Mouse (Mus musculus) thymus, adult 2 months (tissue): ENCODE results near the gene Wdr90. TPM values are rescaled to one million over a fixed set of nuclear protein-coding genes. Genes with fewer than 3 reads are reported as not detected.
A peak's percentile ranks its signal among the peaks of the same experiment; 100 is the strongest.

Experiments
- DNase-seq: peaks from one replicate; pipeline ENCODE4 v3.0.0; 2021
- H3K27ac ChIP-seq: fragments of 200-500 bp; 2 replicates; pipeline ENCODE4 v1.5.1; 2012; ENCODE audit warnings: low read length, control low read depth; ENCODE audit not compliant: control insufficient read depth, insufficient read depth
- H3K27me3 ChIP-seq: fragments of 200-500 bp; 2 replicates; pipeline ENCODE4 v1.6.1; 2012; ENCODE audit warnings: mild to moderate bottlenecking, low read length, moderate library complexity, mixed read lengths; ENCODE audit not compliant: control insufficient read depth, insufficient read depth
- H3K36me3 ChIP-seq: fragments of 200-500 bp; 2 replicates; pipeline ENCODE4 v1.6.1; 2012; ENCODE audit warnings: mild to moderate bottlenecking, low read length, moderate library complexity; ENCODE audit not compliant: control insufficient read depth, insufficient read depth
- H3K4me1 ChIP-seq: fragments of 200-500 bp; replicated peaks from 2 replicates; pipeline ENCODE4 v1.6.1; 2012; ENCODE audit warnings: low read length; ENCODE audit not compliant: control insufficient read depth, insufficient read depth
- H3K4me3 ChIP-seq: fragments of 200-500 bp; 2 replicates; pipeline ENCODE4 v1.5.1; 2012; ENCODE audit warnings: mild to moderate bottlenecking, low read length, control low read depth, moderate library complexity; ENCODE audit not compliant: control insufficient read depth, insufficient read depth
- CTCF ChIP-seq: fragments of 200-500 bp; IDR thresholded peaks from 2 replicates; pipeline ENCODE4 v1.5.1; 2012; ENCODE audit warnings: mild to moderate bottlenecking, control low read depth, low read length, moderate library complexity, borderline replicate concordance; ENCODE audit not compliant: control insufficient read depth, poor library complexity, insufficient read depth; ENCODE audit errors: extremely low read depth
- POLR2A ChIP-seq: fragments of 200-500 bp; IDR thresholded peaks from 2 replicates; pipeline ENCODE4 v1.6.1; 2012; ENCODE audit warnings: mild to moderate bottlenecking, low read length, control low read depth, moderate library complexity; ENCODE audit not compliant: control insufficient read depth, poor library complexity, insufficient read depth; ENCODE audit errors: extremely low read depth
- WGBS: fragments of 180-500 bp; shearing (Covaris S2); methylation state at CpG from one replicate; pipeline ENCODE4 v1.1.7; 2018; 5-methylcytosine and 5-hydroxymethylcytosine counted together
- polyA plus RNA-seq: library from polyadenylated mRNA; depleted of rRNA; stranded (reverse); fragments of >200 nt; gene quantifications from 2 replicates; pipeline ENCODE4 v1.2.3, GENCODE M21; 2012

Wdr90 gene
- polyA plus RNA-seq, 1 experiment = 107 TPM

DNA sequence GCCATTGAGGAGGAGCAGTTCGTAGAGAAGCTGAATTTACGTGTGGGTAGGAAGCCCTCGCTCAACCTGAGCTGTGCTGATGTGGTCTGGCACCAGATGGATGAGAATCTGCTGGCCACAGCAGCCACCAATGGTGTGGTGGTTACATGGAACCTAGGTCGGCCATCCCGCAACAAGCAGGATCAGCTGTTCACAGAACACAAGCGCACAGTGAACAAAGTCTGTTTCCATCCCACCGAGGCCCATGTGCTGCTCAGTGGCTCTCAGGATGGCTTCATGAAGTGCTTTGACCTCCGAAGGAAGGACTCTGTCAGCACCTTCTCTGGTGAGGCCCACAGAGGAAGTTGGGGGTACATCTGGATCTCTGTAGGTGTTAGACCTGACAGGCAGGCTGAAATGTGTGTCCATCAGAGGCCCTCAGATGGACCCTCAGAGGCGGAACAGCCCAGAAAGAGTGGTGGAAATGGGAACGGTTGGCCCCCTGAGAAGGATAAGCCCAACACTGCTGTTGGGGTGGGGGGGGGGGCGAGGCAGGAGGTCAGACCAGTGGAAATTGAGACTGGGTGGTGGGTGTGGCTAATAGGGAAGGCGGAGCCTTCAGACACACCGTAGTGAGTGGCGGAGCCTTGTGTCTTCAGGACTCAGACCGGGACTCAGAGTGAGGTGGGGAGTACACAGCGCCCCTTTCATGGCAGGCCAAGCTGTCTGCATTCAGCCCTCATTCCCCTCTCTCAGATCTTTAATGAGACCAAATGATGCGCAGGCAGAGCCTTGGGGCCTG lies 36.7 kb downstream of the Wdr90 start:
- DNase-seq = no peak
- H3K36me3 ChIP-seq = no peaks in the 10 kb centered on the region
- no peak overlapping the region for H3K27ac ChIP-seq
- H3K27me3 ChIP-seq = peaks cover 3% of the 10 kb centered on the region; the same call in 1 of the 2 replicates
- H3K4me3 ChIP-seq = peak overlapping the region; percentile 96
- peaks cover 28% of the 10 kb centered on the region for H3K4me1 ChIP-seq
- TF ChIP-seq CTCF = no peak
- 82% methylated on average over 17 of the region's 17 CpGs for WGBS

DNA sequence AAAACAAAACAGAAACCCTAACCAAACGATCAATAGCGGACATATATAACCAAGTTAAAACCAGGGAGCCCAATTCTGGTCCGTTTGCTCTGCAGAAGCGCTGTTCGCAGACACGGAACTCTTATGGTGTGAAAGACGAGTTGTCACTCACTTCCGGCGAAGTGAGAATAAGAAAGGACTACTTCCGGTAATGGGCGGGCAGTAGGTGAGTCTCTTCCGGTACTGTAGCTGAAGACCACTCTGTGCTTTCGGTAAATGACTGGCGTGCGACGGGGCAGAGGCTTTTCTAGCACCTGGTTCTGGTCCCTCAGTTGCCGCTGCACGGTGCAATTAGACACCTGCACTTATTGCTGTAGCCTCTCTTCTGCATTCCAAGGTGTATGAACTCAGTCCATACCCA lies 37.8 kb downstream of the Wdr90 start, which contains the start of gene Wdr24:
Wdr24 (plus strand) TSS at position 176 of the 400 bp plus-strand sequence.
- under 1% methylated on average over 18 of the region's 18 CpGs for WGBS
- H3K4me1 ChIP-seq = peaks cover 20% of the 10 kb centered on the region
- H3K4me3 ChIP-seq = peak within 1 kb of the TSS; percentile 96
- peak; percentile 80 for DNase-seq
- TF ChIP-seq POLR2A = no peak; the same call in 1 of the 2 replicates
- no peak for TF ChIP-seq CTCF
- no peaks in the 10 kb centered on the region for H3K36me3 ChIP-seq
- peaks cover 9% of the 10 kb centered on the region; the same call in 1 of the 2 replicates for H3K27me3 ChIP-seq
- H3K27ac ChIP-seq = peak within 1 kb of the TSS; percentile 50; the same call in 1 of the 2 replicates

DNA sequence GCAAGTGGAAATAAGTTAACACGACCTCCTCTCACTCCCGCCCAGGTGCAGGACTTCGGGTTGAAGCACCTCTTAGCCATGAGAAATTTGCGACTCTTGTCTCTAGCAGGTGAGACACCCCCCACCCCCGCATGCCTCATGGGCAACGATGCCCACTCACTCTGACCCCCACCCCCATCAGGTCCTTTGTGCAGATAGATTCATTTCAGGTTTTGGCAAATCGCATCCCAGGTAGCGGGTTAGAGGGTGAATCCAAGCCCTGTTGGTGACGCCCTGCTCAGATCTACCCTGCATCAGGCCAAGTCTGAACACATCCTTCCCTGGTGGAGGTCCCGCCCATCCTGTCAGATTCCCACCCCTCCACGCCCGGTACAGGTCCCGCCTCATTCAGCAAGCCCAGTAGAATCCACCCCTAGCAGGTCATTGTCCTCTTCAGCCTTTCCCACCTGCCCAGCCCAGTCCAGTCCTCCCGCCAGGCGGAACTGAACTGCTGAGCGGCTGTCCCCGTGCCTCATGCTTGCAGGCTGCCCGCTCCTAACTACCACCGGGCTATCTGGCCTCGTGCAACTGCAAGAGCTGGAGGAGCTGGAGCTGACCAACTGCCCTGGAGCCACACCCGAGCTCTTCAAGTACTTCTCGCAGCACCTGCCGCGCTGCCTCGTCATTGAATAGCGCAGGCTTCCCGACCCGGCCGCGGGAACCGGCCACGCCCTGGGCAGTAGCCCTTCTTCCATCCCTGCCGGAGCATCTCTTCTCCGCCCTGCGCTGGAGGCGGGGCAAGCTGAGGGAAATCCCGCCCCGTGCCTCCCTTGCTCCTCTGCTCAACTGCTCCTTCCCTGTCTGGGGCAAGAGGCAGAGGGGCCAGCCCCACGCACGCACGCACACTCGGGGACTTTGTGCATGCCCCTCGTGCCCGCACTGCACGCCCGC lies 42.2 kb downstream of the Wdr90 start:
- TF ChIP-seq CTCF (no peak), POLR2A (no peak)
- H3K27ac ChIP-seq = no peak overlapping the region
- WGBS = 13% methylated on average over 46 of the region's 46 CpGs
- H3K4me1 ChIP-seq = peaks cover 9% of the 10 kb centered on the region
- no peaks in the 10 kb centered on the region for H3K36me3 ChIP-seq
- DNase-seq = no peak
- H3K27me3 ChIP-seq = peaks cover 9% of the 10 kb centered on the region; the same call in 1 of the 2 replicates
- H3K4me3 ChIP-seq = no peak overlapping the region

DNA sequence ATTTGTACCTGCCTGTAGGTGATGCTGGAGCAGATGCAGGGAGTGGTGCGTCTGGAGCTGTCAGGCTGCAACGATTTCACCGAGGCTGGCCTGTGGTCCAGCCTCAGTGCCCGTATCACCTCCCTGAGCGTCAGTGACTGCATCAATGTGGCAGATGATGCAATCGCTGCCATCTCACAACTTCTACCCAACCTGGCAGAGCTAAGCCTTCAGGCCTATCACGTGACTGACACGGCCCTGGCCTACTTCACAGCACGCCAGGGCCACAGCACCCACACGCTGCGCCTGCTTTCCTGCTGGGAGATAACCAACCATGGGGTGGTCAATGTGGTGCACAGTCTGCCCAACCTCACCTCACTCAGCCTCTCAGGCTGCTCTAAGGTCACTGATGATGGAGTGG lies 43.6 kb downstream of the Wdr90 start:
- H3K27ac ChIP-seq = no peak overlapping the region
- 80% methylated on average over 11 of the region's 11 CpGs for WGBS
- DNase-seq = no peak
- TF ChIP-seq POLR2A (no peak), CTCF (no peak)
- no peaks in the 10 kb centered on the region for H3K36me3 ChIP-seq
- H3K4me3 ChIP-seq = no peak overlapping the region
- no peaks in the 10 kb centered on the region for H3K4me1 ChIP-seq
- peaks cover 9% of the 10 kb centered on the region; the same call in 1 of the 2 replicates for H3K27me3 ChIP-seq

DNA sequence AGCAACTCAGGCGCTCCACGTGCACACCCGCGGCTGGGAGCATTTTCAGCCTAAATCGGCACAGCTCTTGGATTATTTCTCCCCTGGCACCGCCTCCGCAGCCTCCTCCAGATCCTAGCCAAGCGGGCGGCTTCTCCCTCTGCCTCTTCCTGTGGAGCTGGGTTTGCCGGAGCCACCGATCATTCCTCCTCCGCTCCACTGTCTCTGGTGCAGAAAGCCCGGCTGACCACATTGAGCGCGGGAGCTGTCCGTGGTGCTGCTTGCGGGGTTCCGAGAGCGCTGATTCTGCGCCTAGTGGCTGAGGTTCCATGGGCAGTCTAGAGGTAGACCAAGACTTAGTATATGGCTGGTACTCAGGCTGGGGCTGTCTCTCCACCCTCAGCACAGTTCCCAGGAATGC lies 47.8 kb downstream of the Wdr90 start:
- Histone ChIP-seq H3K36me3 (no peaks in the 10 kb centered on the region), H3K27me3 (peaks cover 13% of the 10 kb centered on the region; the same call in 1 of the 2 replicates), H3K4me3 (no peak overlapping the region), H3K4me1 (no peaks in the 10 kb centered on the region), H3K27ac (no peak overlapping the region)
- 6% methylated on average over 20 of the region's 20 CpGs for WGBS
- TF ChIP-seq POLR2A (no peak), CTCF (0 out of 2 replicates have a peak, but pooled peaks have one; percentile 54)
- DNase-seq = peak; percentile 77

DNA sequence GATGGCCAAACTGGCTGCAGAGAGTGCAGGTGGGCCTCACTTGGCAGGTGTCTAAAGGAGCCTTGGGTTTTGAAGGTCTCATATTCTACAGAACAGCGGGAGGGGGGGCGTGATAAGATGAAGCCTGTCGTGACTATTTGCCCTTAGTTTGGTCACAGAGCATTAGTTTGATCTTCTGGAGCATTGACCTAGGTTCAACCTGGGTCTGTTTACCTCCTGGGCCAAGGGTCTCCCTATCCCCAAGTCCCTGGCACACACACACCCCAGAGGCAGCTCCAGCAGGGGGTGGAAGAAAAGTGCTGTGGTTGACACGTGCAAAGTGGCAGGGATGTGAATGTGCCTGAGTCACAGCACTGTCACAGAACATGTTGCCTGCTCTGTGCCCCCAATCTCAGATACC lies 50.4 kb downstream of the Wdr90 start:
- no peak for DNase-seq
- TF ChIP-seq POLR2A (no peak), CTCF (no peak)
- 65% methylated on average over 4 of the region's 4 CpGs for WGBS
- peaks cover 14% of the 10 kb centered on the region; the same call in 1 of the 2 replicates for H3K27me3 ChIP-seq
- H3K4me3 ChIP-seq = no peak overlapping the region
- no peaks in the 10 kb centered on the region for H3K36me3 ChIP-seq
- H3K4me1 ChIP-seq = no peaks in the 10 kb centered on the region
- no peak overlapping the region for H3K27ac ChIP-seq
